Mouse (Mus musculus): ENCODE measurements around the gene Arpc4. TPM values are rescaled to one million over a fixed set of nuclear protein-coding genes. Genes with fewer than 3 reads are reported as not detected.

Gene Arpc4
- polyA plus RNA-seq, 1 experiment from 2014 or later, result 348 TPM

GRCm38 (mm10) chr6:113386025-113386424, 8.1 kb downstream of the Arpc4 start:
- no peaks in the 10 kb centered on the region for H3K4me1 ChIP-seq (replicated peaks)
- 62% methylated on average over 3 of the region's 3 CpGs for WGBS
- peaks cover 2% of the 10 kb centered on the region; the same call in 1 of the 2 replicates for H3K27me3 ChIP-seq
- no peak overlapping the region for H3K4me3 ChIP-seq (replicated peaks)
- peaks cover 99% of the 10 kb centered on the region for H3K36me3 ChIP-seq
- ATAC-seq (ENCODE audit: insufficient number of reproducible peaks, insufficient read depth, low FRiP score, low TSS enrichment, low read depth), result no peak
- no peak overlapping the region for H3K9ac ChIP-seq (replicated peaks)
- no peaks in the 10 kb centered on the region for H3K9me3 ChIP-seq
- no peak overlapping the region for H3K27ac ChIP-seq
- H3K4me2 ChIP-seq, result no peak overlapping the region

DNA sequence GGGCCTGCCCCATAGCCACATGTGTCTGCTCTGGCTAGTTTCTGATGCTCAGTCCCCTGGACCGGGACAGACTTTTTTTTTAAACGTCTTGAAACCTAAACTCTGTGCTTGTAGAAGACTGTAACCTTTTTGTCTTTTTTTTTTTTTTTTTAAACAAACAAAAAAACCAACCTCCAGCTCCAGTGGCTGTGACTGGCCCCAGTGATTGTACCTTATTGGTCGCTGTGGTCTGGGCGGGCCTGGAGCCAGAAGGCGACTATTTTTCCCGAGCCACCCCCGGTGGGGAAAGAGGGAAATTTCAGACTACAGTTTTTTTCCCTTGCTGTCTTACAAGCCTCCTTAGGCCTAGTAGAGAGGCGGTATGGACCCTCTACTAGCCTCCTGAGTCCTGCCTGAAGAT, 11.0 kb downstream of the Arpc4 start, which contains the start of gene Ttll3:
Gene Ttll3 (plus strand): TSS at position 301 of the 400 bp plus-strand sequence.
- Histone ChIP-seq H3K4me2 (no peak within 1 kb of the TSS), H3K36me3 (peaks cover 70% of the 10 kb centered on the region), H3K9ac (replicated peaks) (no peak within 1 kb of the TSS), H3K4me3 (replicated peaks) (no peak within 1 kb of the TSS), H3K9me3 (no peaks in the 10 kb centered on the region), H3K27me3 (peaks cover 8% of the 10 kb centered on the region; the same call in 1 of the 2 replicates), H3K27ac (0 out of 2 replicates have a peak within 1 kb of the TSS, but pooled peaks have one; percentile 35), H3K4me1 (replicated peaks) (peaks cover 12% of the 10 kb centered on the region; the same call in 1 of the 2 replicates)
- no peak for ATAC-seq (ENCODE audit: insufficient number of reproducible peaks, insufficient read depth, low FRiP score, low TSS enrichment, low read depth)
- WGBS, result 79% methylated on average over 8 of the region's 8 CpGs

DNA sequence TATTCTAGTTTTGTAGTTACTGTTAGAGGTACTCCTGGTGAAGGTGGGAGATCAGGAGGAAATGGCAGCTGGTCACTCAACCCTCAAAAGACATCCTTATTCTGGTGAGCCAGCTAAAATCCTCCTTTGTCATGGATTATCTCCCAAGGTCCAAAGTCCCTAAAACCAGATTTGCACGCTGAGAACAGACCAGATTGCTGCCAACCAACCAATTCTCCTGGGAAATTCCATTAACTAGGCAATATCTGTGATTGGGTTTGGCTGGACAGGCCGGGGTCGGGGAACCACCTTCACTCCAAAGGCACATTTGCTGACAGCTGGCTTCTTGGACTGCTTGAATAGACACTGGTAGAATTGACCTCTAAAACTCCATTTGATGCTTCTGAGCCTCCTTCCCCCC, 12.8 kb downstream of the Arpc4 start:
- no peak for ATAC-seq (ENCODE audit: insufficient number of reproducible peaks, insufficient read depth, low FRiP score, low TSS enrichment, low read depth)
- WGBS, result 89% methylated on average over 3 of the region's 3 CpGs
- Histone ChIP-seq H3K9me3 (no peaks in the 10 kb centered on the region), H3K27ac (no peak overlapping the region), H3K9ac (replicated peaks) (no peak overlapping the region), H3K27me3 (peaks cover 8% of the 10 kb centered on the region; the same call in 1 of the 2 replicates), H3K4me3 (replicated peaks) (no peak overlapping the region), H3K36me3 (peaks cover 66% of the 10 kb centered on the region), H3K4me1 (replicated peaks) (peaks cover 12% of the 10 kb centered on the region; the same call in 1 of the 2 replicates), H3K4me2 (no peak overlapping the region)

GRCm38 (mm10) chr6:113392015-113392386, 14.1 kb downstream of the Arpc4 start:
- H3K36me3 ChIP-seq, result peaks cover 54% of the 10 kb centered on the region
- H3K4me3 ChIP-seq (replicated peaks), result peak overlapping the region; percentile 52
- peak; percentile 2; the same call in 1 of the 2 replicates for ATAC-seq (ENCODE audit: insufficient number of reproducible peaks, insufficient read depth, low FRiP score, low TSS enrichment, low read depth)
- H3K27ac ChIP-seq, result peak overlapping the region; percentile 74; the same call in 1 of the 2 replicates
- WGBS, result 31% methylated on average over 10 of the region's 10 CpGs
- H3K9ac ChIP-seq (replicated peaks), result peak overlapping the region; percentile 73
- no peaks in the 10 kb centered on the region for H3K9me3 ChIP-seq
- H3K4me1 ChIP-seq (replicated peaks), result peaks cover 12% of the 10 kb centered on the region; the same call in 1 of the 2 replicates
- peaks cover 8% of the 10 kb centered on the region; the same call in 1 of the 2 replicates for H3K27me3 ChIP-seq
- peak overlapping the region; percentile 88 for H3K4me2 ChIP-seq

DNA sequence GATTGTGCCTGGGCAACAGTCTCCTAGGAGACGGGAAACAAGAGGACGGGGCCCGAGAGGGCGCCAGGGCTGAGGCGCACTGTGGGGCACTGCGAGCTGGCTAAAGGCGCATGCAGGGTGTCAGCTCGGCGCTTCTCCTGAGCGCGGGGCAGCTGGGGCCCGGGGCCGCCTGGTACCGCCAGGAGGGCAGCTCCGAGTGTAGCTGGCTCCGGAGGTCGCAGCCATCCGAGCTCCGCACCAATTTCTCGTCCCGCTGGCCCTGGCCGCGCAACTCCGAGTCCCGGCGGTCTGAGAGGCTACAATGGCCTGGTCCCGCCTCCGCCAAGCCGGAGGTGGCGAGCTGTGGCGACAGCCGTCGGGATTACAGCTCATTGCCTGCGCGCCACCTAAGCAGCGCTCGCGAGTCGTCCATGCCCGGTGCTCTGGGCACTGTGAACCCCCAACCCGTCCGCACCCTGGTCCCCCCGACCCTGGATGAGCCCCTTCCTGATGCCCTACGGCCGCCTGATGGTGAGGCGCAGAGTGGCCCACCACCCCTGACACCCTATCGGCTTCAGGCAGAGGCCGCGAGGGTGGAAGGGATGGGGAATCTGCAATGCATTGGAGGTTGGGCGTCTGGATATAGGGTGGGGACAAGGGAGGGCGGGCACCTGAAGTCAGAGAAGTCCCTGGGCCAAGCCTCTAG, 14.6 kb downstream of the Arpc4 start:
- Histone ChIP-seq H3K27ac (peak overlapping the region; percentile 74; the same call in 1 of the 2 replicates), H3K4me2 (peak overlapping the region; percentile 88), H3K9me3 (no peaks in the 10 kb centered on the region), H3K4me1 (replicated peaks) (peaks cover 12% of the 10 kb centered on the region; the same call in 1 of the 2 replicates), H3K27me3 (peaks cover 8% of the 10 kb centered on the region; the same call in 1 of the 2 replicates), H3K36me3 (peaks cover 49% of the 10 kb centered on the region), H3K9ac (replicated peaks) (peak overlapping the region; percentile 73), H3K4me3 (replicated peaks) (peak overlapping the region; percentile 52)
- ATAC-seq (ENCODE audit: insufficient number of reproducible peaks, insufficient read depth, low FRiP score, low TSS enrichment, low read depth), result peak; percentile 74
- WGBS, result under 1% methylated on average over 51 of the region's 51 CpGs

GRCm38 (mm10) chr6:113393951-113394350, 16.0 kb downstream of the Arpc4 start:
- Histone ChIP-seq H3K9me3 (no peaks in the 10 kb centered on the region), H3K4me2 (no peak overlapping the region), H3K4me3 (replicated peaks) (no peak overlapping the region), H3K4me1 (replicated peaks) (peaks cover 12% of the 10 kb centered on the region; the same call in 1 of the 2 replicates), H3K9ac (replicated peaks) (no peak overlapping the region), H3K36me3 (peaks cover 40% of the 10 kb centered on the region), H3K27me3 (peaks cover 8% of the 10 kb centered on the region; the same call in 1 of the 2 replicates), H3K27ac (0 out of 2 replicates have a peak overlapping the region, but pooled peaks have one; percentile 17)
- 83% methylated on average over 6 of the region's 6 CpGs for WGBS
- ATAC-seq (ENCODE audit: insufficient number of reproducible peaks, insufficient read depth, low FRiP score, low TSS enrichment, low read depth), result no peak

- Histone ChIP-seq H3K9ac (replicated peaks) (no peak overlapping the region), H3K4me2 (no peak overlapping the region), H3K36me3 (peaks cover 31% of the 10 kb centered on the region), H3K4me3 (replicated peaks) (no peak overlapping the region), H3K4me1 (replicated peaks) (peaks cover 12% of the 10 kb centered on the region; the same call in 1 of the 2 replicates), H3K27me3 (peaks cover 8% of the 10 kb centered on the region; the same call in 1 of the 2 replicates), H3K9me3 (no peaks in the 10 kb centered on the region), H3K27ac (no peak overlapping the region)
- no peak for ATAC-seq (ENCODE audit: insufficient number of reproducible peaks, insufficient read depth, low FRiP score, low TSS enrichment, low read depth)
- 92% methylated on average over 11 of the region's 11 CpGs for WGBS
These were observed 16.9 kb downstream of the Arpc4 start for GRCm38 (mm10) chr6:113394811-113395210.

GRCm38 (mm10) chr6:113395501-113395900, 17.6 kb downstream of the Arpc4 start:
- H3K36me3 ChIP-seq, result peaks cover 25% of the 10 kb centered on the region
- no peak for ATAC-seq (ENCODE audit: insufficient number of reproducible peaks, insufficient read depth, low FRiP score, low TSS enrichment, low read depth)
- H3K27me3 ChIP-seq, result peaks cover 8% of the 10 kb centered on the region; the same call in 1 of the 2 replicates
- no peaks in the 10 kb centered on the region for H3K9me3 ChIP-seq
- H3K4me3 ChIP-seq (replicated peaks), result no peak overlapping the region
- H3K4me1 ChIP-seq (replicated peaks), result peaks cover 12% of the 10 kb centered on the region; the same call in 1 of the 2 replicates
- H3K27ac ChIP-seq, result no peak overlapping the region
- no peak overlapping the region for H3K9ac ChIP-seq (replicated peaks)
- WGBS, result 94% methylated on average over 6 of the region's 6 CpGs
- no peak overlapping the region for H3K4me2 ChIP-seq

- 86% methylated on average over 10 of the region's 10 CpGs for WGBS
- peaks cover 12% of the 10 kb centered on the region; the same call in 1 of the 2 replicates for H3K4me1 ChIP-seq (replicated peaks)
- ATAC-seq (ENCODE audit: insufficient number of reproducible peaks, insufficient read depth, low FRiP score, low TSS enrichment, low read depth), result no peak
- H3K27me3 ChIP-seq, result 0 out of 2 replicates have a peak, but pooled peaks cover 5% of the 10 kb centered on the region
- H3K27ac ChIP-seq, result no peak overlapping the region
- no peaks in the 10 kb centered on the region for H3K9me3 ChIP-seq
- peaks cover 22% of the 10 kb centered on the region for H3K36me3 ChIP-seq
- H3K4me2 ChIP-seq, result no peak overlapping the region
- no peak overlapping the region for H3K4me3 ChIP-seq (replicated peaks)
- no peak overlapping the region for H3K9ac ChIP-seq (replicated peaks)
These were observed 18.5 kb downstream of the Arpc4 start for GRCm38 (mm10) chr6:113396270-113397030.

GRCm38 (mm10) chr6:113402094-113402493, 24.2 kb downstream of the Arpc4 start:
- no peaks in the 10 kb centered on the region for H3K4me1 ChIP-seq (replicated peaks)
- no peak overlapping the region for H3K9ac ChIP-seq (replicated peaks)
- no peak overlapping the region for H3K4me2 ChIP-seq
- H3K9me3 ChIP-seq, result no peaks in the 10 kb centered on the region
- H3K4me3 ChIP-seq (replicated peaks), result no peak overlapping the region
- no peaks in the 10 kb centered on the region for H3K27me3 ChIP-seq
- H3K36me3 ChIP-seq, result peaks cover 25% of the 10 kb centered on the region
- ATAC-seq (ENCODE audit: insufficient number of reproducible peaks, insufficient read depth, low FRiP score, low TSS enrichment, low read depth), result no peak
- 90% methylated on average over 13 of the region's 13 CpGs for WGBS
- no peak overlapping the region for H3K27ac ChIP-seq

Measured in limb, embryonic 12.5 days (tissue).